In the genomic region with DNA sequence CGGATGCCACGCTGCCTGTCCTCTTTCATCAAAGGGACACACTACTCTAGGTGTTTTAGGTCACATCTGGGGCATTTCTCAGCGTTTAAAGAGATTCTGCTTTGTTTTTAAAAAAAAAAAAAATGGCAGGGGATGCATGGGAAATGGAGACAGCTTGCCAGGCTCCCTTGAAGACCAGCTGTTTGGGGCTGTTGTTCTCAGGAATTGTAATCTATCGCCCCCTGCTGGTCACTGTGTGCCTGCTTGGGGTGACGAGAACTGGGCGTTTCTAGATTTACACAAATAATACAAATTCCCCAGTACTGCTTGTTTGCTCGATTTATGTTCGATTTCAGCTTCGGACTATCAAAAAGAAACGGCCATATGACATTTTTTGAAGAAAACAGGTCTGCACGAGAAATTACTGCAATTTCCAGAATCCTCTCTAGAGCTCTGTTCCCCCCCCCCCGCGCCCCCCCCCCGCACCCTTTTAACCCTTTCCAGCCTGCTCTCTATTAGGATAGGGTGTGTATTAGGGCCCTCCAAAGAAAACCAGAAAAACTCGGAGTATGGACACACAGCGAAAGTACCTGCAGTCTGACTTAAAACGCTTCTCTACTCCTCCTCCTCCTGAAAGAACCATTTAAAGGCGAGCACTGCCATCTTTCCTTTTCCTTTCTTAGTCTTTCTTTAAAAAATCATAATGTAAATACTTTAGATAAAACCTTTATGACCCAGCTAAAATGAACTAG, we compare ENCODE assay signal across 8 mouse cellular contexts. TPM values are rescaled to one million over a fixed set of nuclear protein-coding genes. Genes with fewer than 3 reads are reported as not detected.
DNase-seq lines count a peak whose midpoint lies in the region; ATAC-seq and TF ChIP-seq lines count a peak whose summit lies in the region.

No protein-coding gene starts in this region.

- WGBS in heart, postnatal 0 days, result 7% methylated on average over 17 of the region's 18 CpGs

- TF ChIP-seq CTCF in heart, postnatal 0 days (IDR thresholded peaks at IDR 0.05; ENCODE audit: low read depth), result peak; percentile 84

- TF ChIP-seq EP300 in heart, postnatal 0 days (IDR thresholded peaks at IDR 0.05; ENCODE audit: low read depth), result no peak

- peaks cover 59% of the 10 kb centered on the region for H3K27me3 ChIP-seq in heart, postnatal 0 days (ENCODE audit: control insufficient read depth, insufficient read depth, low read length)

- no peak for ATAC-seq in heart, postnatal 0 days (ENCODE audit: insufficient read depth, low read depth)

- peak; percentile 40 to 66 for DNase-seq in CD8-positive naive resting alpha-beta T cell, adult 2 months (ENCODE audit: low read depth in 2 of 2, low spot score in 2 of 2)
- peak; percentile 87 for DNase-seq in adrenal gland, adult 2 months
- DNase-seq in embryo, embryonic 11.5 days (ENCODE audit: low read depth, low spot score), result peak; percentile 87
- peak; percentile 79 for DNase-seq in heart, postnatal 0 days (ENCODE audit: low spot score)
- DNase-seq in layer of hippocampus, adult 8-10 months (ENCODE audit: low spot score in 2 of 2), result peak; percentile 73 to 88
- peak; percentile 80 for DNase-seq in lung, postnatal 25 days (ENCODE audit: low spot score)
- DNase-seq in retina, postnatal 1 day, result peak; percentile 94
- peak; percentile 70 for DNase-seq in thymus, postnatal 25 days

- H3K36me3 ChIP-seq in heart, postnatal 0 days (replicated peaks; ENCODE audit: control insufficient read depth, insufficient read depth, low read length), result no peaks in the 10 kb centered on the region

- H3K9me3 ChIP-seq in heart, postnatal 0 days (replicated peaks; ENCODE audit: control insufficient read depth, low read length), result no peaks in the 10 kb centered on the region

- no peaks in the 10 kb centered on the region for H3K4me1 ChIP-seq in heart, postnatal 0 days (ENCODE audit: control insufficient read depth, insufficient read depth)

- H3K27ac ChIP-seq in heart, postnatal 0 days (ENCODE audit: low read depth), result no peak overlapping the region

- no peak overlapping the region for H3K4me3 ChIP-seq in heart, postnatal 0 days (ENCODE audit: low read depth, low read length)

- H3K9ac ChIP-seq in heart, postnatal 0 days (replicated peaks; ENCODE audit: low read depth, low read length), result no peak overlapping the region

- H3K4me2 ChIP-seq in heart, postnatal 0 days (ENCODE audit: low read depth, low read length), result no peak overlapping the region

RNA-seq across cellular contexts. Expression of a gene that starts 5.4 kb away (rescaled TPM):
- total RNA-seq in adrenal gland, adult 2 months (2021), result 1 to 10 TPM; 4.2 to 9.5 TPM
- 4.2 and 8.0 TPM in 2 replicates for polyA plus RNA-seq in adrenal gland, adult 2 months (2012; rRNA removed)
- total RNA-seq in heart, postnatal 0 days (2014; rRNA removed; ENCODE audit: low replicate concordance), result not detected in 2 replicates
- 0.05 and 0.11 TPM in 2 replicates for polyA plus RNA-seq in heart, postnatal 0 days (2015; fragmentation: Nextera tagmentation; extraction: Ambion mirVana)
- total RNA-seq in layer of hippocampus, adult 8-10 months (2022), result 100 to 1,000 TPM; 288 to 395 (median 349) TPM

RNA-seq across cellular contexts. Expression of a gene that starts 49.7 kb away (rescaled TPM):
- under 1 TPM in 1 of 2 experiments, not detected in 1; 0.17 TPM for total RNA-seq in adrenal gland, adult 2 months (2021)
- 0.10 and 0.15 TPM in 2 replicates for polyA plus RNA-seq in adrenal gland, adult 2 months (2012; rRNA removed)
- not detected in 2 replicates for total RNA-seq in heart, postnatal 0 days (2014; rRNA removed; ENCODE audit: low replicate concordance)
- polyA plus RNA-seq in heart, postnatal 0 days (2015; fragmentation: Nextera tagmentation; extraction: Ambion mirVana), result 0.19 and 1.2 TPM in 2 replicates
- total RNA-seq in layer of hippocampus, adult 8-10 months (2022), result 1 to 10 TPM in 1 of 4 experiments, under 1 TPM in 3; 0.34 to 1.7 (median 0.76) TPM

Comparison
In these comparisons a context has a peak if more than half of its experiments do, and no peak if none do; other contexts are left out.
1. RNA of a gene that starts 5.4 kb away (total RNA-seq): 288 to 395 TPM in layer of hippocampus, adult 8-10 months; 4.2 to 9.5 TPM in adrenal gland, adult 2 months and not detected in heart, postnatal 0 days; every median in the first group is over 10 times any median in the second.
2. Peak in every context shown above with its lines, with median percentiles within 50 percentile points of each other: DNase-seq.